Mouse (Mus musculus) T-helper 2 cell (primary cell): ENCODE measurements around the gene Sult3a1.
"Not testable (repeated sequence)": the region's sequence is repeated elsewhere in the genome, so short reads cannot be mapped to it uniquely, and the experiment has no call there.

Source experiments
- in situ Hi-C: fragments of 300-600 bp; cut with MboI, MseI; formaldehyde crosslinking; loops from one replicate; pipeline ENCODE4 v1.15.1; 2025; ENCODE audit warnings: high pct_unique_total_duplicates

Gene Sult3a1

DNA sequence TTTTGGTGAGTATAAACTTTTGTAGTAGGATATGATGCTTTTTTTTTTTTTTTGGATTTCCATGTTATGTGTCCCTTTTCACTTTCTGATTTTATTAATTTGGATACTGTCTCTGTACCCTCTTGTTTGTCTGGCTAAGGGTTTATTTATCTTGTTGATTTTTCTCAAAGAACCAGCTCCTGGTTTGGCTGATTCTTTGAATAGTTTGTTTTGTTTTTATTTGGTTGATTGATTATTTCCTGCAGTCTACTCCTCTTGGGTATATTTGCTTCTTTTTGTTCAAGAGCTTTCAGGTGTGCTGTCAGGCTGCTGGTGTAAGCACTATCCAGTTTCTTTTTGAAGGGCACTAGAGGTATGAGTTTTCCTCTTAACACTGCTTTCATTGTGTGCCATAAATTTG is at the start of gene Sult3a1:
Gene Sult3a1 (plus strand): TSS at position 301 of the 400 bp plus-strand sequence.
- in situ Hi-C loops, result no loop called here

DNA sequence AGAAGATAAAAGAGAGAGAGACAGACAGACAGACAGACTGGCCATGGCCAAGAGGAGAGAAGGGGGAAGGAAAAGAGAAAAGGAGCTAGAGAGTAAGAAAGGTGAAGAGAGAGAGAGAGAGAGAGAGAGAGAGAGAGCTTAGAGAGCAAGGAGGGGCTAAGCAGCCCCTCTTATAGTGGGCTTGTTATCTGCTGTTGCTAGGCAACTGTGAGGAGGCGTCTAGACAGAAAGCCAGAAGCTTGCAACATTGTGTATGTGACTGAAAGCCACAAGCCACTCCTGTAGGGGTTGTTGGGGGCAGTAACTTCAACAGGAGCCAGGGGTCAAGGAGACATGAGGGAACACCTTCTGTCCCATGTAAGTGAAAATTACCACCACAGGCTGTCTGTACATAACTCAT is 45.7 kb upstream of the Sult3a1 start:
- in situ Hi-C loops, result no loop called here

DNA sequence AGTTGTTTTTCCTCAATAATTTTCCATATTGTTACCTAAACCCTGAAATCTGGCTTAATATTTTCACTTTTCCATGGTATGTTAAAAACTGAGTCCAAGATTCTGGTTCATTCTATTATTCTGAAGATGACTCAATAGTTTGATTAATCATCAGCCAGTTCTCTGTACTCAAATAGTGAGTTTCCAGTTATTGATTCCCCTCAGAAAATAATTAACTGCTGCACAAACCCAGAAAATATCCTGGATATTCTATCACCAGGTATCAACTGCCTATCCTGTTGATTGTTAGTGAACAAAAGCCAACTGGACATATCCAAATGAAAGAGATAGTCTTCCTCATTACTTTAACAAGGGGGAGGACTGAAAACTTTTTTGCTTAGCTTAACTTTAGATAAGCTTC is 43.3 kb upstream of the Sult3a1 start:
- in situ Hi-C loops, result no loop called here

DNA sequence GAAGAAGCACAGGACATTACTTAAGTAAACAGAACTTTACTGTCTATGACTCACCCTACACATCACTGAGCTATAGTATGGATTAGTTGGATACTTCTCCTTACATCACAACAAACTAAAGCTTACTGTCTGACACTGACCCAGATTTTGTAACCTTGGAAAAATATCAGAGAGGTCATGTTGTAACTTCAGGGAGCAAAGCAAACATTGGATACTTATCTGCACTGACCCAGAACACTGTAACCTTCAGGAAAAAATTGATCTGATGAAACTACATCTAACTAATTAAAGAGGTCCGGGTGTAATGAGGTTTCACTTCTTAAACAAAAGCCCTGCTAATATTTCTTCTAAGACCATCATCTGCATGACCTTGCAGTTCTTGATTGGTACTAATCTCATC is 40.6 kb upstream of the Sult3a1 start:
- in situ Hi-C loops, result no loop called here

DNA sequence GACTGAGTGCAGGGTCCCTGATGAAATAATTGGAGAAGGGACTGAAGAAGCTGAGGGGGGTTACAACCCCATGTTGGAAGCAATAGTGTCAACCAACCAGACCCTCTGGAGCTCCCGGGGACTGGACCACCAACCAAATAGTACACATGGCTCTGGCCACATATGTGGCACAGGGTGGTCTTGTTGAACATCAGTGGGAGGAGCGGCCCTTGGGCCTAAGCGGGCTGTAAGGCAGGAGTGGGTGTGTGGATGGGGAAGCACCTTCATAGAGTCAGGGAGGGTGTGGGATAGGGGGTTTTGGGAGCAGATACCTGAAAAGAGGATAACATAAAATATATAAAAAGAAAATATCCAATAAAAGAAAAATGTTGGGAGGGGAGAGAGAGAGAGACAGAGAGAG is 36.6 kb upstream of the Sult3a1 start:
- in situ Hi-C loops, result no loop called here

DNA sequence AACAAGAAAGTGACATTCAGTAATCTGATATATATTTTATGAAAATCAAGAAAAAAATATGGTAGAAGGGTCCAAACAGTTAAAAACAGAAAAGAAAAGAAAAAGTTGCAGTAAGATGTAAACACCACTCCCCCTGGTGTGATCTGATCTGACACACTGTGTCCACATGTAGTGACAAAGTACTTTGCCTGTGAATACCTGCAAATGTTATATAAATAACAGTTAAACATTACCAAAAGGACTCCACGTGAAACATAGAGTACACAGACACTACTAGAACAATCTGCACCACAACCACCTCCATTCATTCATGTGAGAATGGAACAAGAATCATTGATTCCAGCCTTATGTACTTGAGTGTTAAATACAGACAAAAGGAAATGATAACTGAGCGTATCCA is 8.5 kb downstream of the Sult3a1 start:
- in situ Hi-C loops, result no loop called here

DNA sequence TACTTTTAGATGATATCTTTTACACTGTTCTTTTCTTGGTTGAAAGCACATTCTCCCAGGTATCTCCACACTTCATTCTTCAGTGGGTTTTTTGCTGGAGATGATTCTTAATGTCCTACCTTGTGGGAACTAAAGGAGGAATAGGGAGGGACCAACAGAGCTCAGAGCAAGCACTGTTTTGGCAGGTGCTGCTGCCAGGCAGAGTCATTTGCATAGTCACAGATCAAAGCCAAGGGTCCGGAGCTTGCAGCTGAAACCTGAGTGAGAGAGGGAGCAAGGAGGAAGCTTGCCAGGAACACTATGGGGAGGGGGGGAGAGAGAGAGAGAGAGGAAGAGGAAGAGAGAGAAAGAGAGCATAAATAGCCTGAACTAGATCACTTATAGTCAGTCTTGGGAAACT is 12.9 kb downstream of the Sult3a1 start:
- in situ Hi-C loops, result no loop called here

DNA sequence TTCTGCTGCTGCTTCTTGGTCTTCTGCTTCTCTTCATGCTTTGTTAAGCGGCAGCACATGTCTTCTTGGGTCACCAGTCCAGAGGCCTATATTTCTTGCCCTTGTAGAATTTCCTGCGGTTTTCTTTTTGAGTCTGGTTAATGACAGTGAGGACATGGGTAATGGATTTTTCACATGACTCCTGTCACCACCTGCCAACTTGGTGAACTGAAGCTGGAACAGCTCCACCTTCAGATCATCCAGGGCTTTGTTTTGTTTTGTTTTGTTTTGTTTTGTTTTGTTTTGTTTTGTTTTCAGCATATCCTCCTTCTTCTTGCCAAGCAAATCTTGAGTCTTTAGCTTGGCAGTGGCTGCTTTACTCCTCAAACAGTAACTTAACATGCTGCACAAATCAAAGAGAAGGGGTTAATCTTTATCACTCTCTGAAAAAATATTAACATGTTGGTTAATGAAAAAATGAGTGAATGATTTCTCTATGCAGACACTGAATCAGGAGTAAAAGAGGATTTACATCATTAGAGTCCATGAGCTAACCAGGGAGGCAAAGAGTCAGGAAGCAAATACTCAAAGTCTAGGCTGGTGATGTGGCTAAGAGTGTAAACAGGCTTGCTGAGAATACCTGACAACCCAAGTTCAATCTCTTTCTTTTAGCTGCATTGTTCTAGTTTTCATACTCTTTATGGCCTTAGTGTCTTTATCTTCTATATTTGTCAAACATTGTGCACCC is 15.3 kb downstream of the Sult3a1 start:
- in situ Hi-C loops, result no loop called here

DNA sequence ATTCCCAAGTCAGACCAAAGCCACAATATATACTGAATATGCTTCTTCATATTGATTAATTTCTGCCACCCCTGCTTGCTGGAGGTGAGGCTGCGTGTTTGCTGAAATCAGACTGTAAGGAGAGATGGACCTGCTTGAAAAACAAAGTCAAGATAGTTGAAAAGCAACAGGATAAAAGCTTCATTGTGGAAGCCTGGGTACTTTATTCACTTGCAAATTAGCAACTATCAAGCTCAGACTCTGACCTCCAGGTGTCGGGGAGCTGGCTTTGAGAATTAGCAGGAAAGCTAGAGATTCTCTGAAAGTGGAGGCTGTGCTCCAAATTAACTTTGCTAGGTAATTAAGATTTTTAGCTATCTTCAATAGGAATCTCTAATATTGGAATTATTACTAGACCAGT is 24.9 kb downstream of the Sult3a1 start:
- in situ Hi-C loops, result not testable (repeated sequence)

DNA sequence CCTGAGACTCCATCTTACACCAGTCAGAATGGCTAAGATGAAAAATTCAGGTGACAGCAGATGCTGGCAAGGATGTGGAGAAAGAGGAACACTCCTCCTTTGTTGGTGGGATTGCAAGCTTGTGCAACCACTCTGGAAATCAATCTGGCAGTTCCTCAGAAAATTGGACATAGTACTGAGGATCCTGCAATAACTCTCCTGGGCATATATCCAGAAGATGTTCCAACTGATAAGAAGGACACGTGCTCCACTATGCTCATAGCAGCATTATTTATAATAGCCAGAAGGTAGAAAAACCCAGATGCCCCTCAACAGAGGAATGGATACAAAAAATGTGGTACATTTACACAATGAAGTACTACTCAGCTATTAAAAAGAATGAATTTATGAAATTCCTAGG is 44.0 kb downstream of the Sult3a1 start:
- in situ Hi-C loops, result not testable (repeated sequence)

DNA sequence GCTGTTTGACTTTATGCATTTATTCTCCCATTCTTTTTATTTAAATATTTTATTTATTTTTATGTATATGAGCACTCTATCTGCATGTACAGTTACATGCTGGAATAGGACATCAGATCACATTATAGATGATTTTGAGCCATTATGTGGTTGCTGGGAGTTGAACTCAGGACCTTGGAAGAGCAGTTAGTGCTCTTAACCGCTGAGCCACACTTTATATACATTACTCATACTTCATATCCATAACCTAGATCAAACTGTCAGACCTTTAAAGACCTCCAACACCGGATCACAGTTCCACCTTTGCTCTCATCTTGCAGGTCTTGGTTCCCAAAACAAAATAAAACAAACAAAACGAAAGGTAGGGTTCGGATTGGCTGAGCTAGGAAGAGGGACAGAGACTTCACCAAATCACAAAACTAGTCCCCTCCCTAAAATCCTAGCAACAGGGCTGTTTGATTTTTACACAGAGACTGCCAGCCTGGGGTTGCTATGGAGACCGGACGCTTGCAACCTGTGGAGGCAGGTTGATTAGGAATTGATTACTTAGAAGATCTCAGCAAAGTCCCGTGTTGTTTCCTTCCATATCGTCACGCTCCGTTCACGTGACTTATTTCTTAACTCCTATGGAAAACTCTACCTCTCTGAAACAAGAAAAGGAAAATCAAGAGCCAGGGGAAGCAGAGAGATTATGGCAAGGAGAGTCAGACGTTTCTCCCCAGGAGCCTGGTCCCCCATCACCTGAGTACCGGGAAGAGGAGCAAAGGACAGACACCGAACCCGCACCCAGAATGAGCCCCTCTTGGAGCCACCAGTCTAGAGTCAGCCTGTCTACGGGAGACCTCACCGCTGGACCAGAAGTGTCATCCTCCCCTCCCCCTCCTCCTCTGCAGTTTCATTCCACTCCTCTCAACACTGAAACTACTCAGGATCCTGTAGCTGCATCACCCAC is 47.3 kb downstream of the Sult3a1 start, which contains the start of gene Rsph4a:
Gene Rsph4a (plus strand): TSS at position 582 of the 952 bp plus-strand sequence.
- in situ Hi-C loops, result no loop called here

DNA sequence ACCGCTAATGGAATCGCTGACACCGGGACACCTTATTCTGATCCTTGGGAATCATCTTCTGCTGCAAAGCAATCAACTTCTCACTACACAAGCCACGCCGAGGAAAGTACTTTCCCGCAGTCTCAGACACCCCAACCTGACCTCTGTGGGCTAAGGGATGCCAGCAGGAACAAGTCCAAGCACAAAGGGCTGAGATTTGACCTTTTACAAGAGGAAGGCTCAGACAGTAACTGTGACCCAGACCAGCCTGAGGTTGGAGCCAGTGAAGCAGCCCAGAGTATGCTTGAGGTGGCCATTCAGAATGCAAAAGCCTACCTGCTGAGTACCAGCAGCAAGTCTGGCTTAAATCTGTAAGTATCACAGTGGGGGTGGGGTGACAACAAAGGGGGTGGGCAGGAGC is 48.0 kb downstream of the Sult3a1 start:
- in situ Hi-C loops, result no loop called here
